In genomic region chr7:89023230-89024030, GRCm38 (mm10) we compare ENCODE assay signal across 24 mouse cellular contexts.
"Had no signal": no experiment of that assay in that cellular context is flagged by ENCODE, and none has a peak within 500 bp of the region (broad histone marks: within the 10 kb centered on the region; RNA-seq: fewer than 3 reads in every experiment).

No protein-coding gene starts in this region.

- H3K4me1 ChIP-seq: heart, embryonic 10.5 days; heart, embryonic 12.5 days; hindbrain, embryonic 10.5 days; hindbrain, embryonic 12.5 days; intestine, embryonic 15.5 days; limb, embryonic 12.5 days had no signal

- H3K9ac ChIP-seq: heart, embryonic 12.5 days; hindbrain, embryonic 12.5 days; hindbrain, embryonic 14.5 days; intestine, embryonic 15.5 days; limb, embryonic 12.5 days had no signal

- H3K27ac ChIP-seq: gastrocnemius, adult 2 months; heart, embryonic 10.5 days; hindbrain, embryonic 10.5 days; hindbrain, embryonic 12.5 days; hindbrain, embryonic 14.5 days; intestine, embryonic 15.5 days; limb, embryonic 12.5 days had no signal

- H3K9me3 ChIP-seq: heart, embryonic 10.5 days; heart, embryonic 12.5 days; hindbrain, embryonic 10.5 days; hindbrain, embryonic 12.5 days; intestine, embryonic 15.5 days; limb, embryonic 12.5 days had no signal

- DNase-seq: gastrocnemius, adult 2 months; gastrocnemius, postnatal 10 days; gastrocnemius, postnatal 25 days; heart, adult 18-20 months; heart, postnatal 10 days; heart, postnatal 4 days; kidney, adult 18-20 months; kidney, adult 8-10 months; kidney, postnatal 10 days; kidney, postnatal 25 days; layer of hippocampus, adult 9-11 months; layer of hippocampus, postnatal 36 days; left cerebral cortex, postnatal 4 days; liver had no signal

- H3K27me3 ChIP-seq: heart, embryonic 12.5 days; hindbrain, embryonic 12.5 days; intestine, embryonic 15.5 days; limb, embryonic 12.5 days had no signal

- H3K4me3 ChIP-seq: gastrocnemius, adult 2 months; heart, embryonic 10.5 days; heart, embryonic 12.5 days; hindbrain, embryonic 10.5 days; hindbrain, embryonic 12.5 days; intestine, embryonic 15.5 days; limb, embryonic 12.5 days had no signal

- H3K4me2 ChIP-seq: heart, embryonic 12.5 days; hindbrain, embryonic 12.5 days; hindbrain, embryonic 14.5 days; intestine, embryonic 15.5 days; limb, embryonic 12.5 days had no signal

- ATAC-seq: hindbrain, embryonic 16.5 days; inflammation-experienced regulatory T-cells, adult 6 months; intestine, embryonic 15.5 days; intestine, postnatal 0 days had no signal

- H3K36me3 ChIP-seq: heart, embryonic 10.5 days; heart, embryonic 12.5 days; hindbrain, embryonic 10.5 days; hindbrain, embryonic 12.5 days; intestine, embryonic 15.5 days; limb, embryonic 12.5 days had no signal
